Mouse (Mus musculus) erythroblast, embryonic 14.5 days (primary cell): Measurements from ENCODE around the gene Camkk1.

Experiments
- GATA1 ChIP-seq: IDR thresholded peaks from 2 replicates; pipeline ENCODE4 v1.6.1; 2012; ENCODE audit warnings: low read length, inconsistent platforms, mixed read lengths
- TAL1 ChIP-seq: IDR thresholded peaks from 3 replicates; pipeline ENCODE4 v1.6.1; 2012; ENCODE audit warnings: low read length, inconsistent platforms, mixed read lengths

DNA sequence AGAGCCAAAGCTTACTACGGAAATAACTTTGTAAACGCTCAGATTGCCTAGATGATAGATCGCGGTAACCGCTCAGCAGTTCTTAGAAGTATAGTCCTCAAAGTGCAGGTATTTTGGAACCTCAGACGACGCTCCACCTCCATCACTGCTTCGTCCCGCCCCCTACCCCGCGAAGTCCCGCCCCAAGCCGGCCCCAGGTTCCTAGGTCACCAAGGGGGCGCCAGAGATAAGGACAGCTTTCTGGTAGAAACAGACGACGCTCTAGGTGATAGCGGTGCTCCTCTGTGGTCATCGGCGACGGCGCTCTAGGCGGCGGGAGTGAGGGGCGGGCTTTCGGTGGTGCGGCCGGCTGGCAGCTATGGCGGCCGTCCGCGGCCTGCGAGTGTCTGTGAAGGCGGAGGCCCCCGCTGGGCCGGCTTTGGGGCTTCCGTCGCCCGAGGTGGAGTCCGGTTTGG, 28.8 kb downstream of the Camkk1 start, which contains the start of gene Ncbp3:
- TF ChIP-seq TAL1 (no peak), GATA1 (peak; percentile 72)
